Mouse (Mus musculus) telencephalon, adult 2 months (tissue): Measurements from ENCODE around the gene Sigirr.

Experiments
- DNase-seq: peaks from one replicate; pipeline ENCODE4 v3.0.0-alpha.2; 2011; ENCODE audit warnings: low read depth, low spot score

Gene Sigirr

DNA sequence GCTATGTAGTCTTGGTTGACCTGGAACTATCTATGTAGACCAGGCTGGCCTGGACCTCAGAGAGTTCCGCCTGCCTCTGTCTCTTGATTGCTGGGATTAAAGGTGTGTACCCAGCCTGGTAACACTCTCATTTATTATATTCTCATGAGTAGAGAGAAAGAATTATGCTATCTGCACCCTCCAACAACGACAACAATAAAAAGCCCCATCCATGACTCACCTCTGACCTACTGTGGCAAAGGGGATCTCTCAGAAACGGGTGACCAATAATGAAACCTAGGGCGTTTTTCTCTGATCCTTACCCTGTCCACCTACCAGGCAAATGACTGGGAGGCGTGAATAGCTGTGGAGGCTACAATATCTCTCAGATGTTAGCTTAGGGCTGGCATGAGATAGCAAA lies 3.2 kb downstream of the Sigirr start:
- DNase-seq, result no peak

DNA sequence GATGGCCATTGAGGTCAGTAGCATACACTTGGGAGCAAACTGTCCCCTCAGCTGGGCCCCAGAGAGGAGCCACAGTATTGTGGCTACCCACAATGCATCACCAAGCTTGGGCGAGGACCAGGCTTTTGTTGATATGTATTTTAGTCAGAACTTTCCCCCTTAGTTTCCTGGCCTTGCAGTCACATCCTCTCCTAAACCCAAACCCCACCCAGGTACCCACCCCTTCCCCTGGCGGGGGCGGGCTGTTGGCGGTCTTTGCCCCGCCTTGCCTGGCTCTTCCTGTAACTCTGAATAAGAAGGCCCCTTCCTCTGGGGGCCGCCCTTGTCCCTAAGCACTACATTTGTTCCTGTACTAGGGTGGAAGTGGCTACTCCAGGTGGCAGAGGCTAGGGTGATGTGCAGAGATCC lies 3.7 kb downstream of the Sigirr start:
- no peak for DNase-seq

DNA sequence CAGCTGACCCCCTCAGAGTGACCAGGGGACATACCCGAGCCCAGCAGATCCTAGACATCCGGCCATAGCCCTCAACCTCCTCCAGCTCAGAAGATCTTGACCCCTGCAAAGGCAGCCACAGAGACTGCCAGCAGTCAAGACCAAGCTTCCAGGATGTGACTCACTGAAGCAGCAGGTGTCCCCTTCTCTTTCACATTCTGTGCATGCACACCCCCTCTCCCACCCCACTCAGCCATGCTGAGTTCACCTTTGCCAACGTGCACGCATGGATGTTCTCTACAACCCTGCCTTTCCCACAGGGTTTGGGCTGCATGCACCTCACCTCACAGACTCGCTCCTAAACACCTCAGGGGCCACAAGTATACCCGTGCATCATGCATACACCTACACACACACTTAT lies 4.4 kb downstream of the Sigirr start:
- no peak for DNase-seq

DNA sequence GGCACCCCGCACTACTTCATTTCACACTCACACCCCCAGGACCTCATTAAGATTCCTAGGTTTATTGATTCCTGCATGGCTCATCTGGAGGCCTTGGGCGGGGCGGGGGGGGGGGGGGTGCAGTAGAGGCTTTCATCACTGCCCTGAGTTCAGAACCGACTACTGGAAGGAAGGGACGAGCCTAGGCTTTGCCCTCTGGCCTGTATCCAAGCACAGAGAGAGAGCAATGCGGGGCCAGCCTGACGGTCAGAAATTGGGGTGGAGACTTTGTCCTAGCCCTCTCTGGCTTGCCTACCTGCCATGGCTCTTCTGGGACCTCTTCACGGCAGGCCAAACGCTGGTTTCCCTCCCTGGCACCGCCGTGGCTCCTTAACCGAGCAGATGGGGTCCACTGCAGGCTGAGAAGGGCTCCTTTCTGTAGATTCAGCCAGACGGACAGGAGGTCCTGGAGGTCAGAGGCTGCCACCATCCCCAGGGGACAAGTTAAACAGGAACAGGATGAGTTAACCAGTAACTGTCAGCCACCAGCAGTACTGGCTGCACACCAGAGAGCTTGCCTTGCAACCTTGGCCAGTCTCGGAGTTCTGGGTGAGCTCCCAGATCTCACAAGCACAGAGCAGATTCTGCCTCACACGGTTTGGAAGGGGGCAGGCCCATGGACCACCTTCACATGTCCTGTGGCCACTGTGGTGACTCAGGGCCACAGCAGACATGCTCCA lies 5.7 kb downstream of the Sigirr start:
- no peak for DNase-seq

DNA sequence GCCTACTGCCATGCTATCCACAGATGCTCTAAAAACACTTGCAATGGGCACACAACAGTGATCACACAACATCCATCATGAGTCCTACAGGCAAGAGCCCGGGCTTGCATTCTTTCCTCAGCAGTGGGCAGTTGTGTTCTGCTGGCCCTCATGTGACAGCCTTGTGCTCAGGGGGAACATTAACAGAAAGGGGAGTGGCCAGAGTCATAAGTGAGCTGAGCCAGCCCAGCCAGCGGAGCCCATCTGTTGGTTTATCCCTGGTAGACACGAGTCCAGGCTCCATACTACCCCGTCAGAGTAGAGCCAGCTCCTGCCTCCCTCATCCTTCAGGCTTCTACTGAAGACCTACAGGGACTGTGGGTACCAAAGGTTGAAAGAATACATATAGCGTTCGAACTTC lies 6.4 kb downstream of the Sigirr start:
- DNase-seq, result no peak

DNA sequence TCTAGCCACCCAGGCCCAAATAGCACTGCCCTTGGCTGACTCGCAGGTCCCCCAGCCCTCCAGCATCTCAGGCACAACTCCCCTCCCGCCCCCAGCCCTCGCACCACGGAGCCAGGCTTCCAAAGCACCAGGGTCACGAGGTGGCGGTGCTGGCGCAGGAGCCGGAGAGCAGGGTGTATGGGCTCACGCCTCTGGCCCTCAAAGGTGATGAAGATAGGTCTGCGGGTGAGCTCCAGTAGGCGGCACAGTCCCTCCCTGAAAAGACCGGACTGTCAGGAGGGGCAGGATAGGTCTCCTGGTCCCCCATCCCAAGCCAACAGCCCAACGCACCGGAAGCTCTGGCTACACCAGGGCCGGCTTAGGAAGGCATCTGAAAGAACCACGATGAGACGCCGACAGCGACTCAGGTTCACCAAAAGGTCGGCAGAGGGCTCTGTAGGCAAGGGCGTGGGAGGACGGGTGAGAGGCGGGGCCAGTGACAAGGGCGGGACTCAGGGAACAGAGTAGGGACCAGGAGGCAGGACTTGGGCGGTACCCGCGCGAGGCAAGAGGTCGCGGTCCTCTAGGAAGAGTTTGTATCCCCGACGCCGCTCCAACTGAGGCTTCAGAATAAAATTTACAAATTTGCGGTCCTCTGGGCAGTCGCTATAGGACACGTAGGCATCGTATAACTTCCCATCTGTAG lies 8.2 kb downstream of the Sigirr start:
- no peak for DNase-seq

DNA sequence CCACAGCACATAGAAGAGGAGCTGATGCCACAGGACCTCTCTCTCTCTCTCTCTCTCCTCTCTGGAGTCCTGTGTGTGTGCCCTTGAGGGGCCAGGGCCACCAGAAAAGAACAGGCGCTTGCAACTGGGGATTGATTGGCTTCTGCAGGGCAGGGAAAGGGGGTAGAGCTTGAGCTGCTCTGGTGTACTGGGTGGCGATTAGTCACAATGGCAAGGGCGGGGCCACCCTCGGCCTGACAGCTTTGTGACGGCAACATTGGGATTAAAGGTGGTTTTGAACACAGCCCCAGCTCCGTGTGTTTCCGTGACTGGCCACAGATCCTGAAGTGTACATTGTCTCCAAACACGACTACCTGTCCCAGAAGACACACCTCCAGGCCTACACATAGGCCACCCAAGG lies 10.1 kb downstream of the Sigirr start:
- no peak for DNase-seq

DNA sequence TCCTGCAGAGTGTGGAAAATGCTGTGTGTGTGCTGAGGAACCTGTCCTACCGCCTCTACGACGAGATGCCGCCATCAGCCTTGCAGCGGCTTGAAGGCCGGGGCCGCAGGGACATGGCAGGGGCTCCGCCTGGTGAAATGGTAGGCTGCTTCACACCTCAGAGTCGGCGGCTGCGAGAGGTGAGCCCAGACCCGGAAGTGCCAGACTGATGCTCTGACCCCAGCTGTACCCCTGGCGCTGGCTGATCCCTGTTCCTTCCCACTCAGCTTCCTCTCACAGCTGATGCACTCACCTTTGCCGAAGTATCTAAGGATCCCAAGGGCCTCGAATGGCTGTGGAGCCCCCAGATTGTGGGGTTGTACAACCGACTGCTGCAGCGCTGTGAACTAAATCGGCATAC lies 11.9 kb downstream of the Sigirr start:
- DNase-seq, result no peak

DNA sequence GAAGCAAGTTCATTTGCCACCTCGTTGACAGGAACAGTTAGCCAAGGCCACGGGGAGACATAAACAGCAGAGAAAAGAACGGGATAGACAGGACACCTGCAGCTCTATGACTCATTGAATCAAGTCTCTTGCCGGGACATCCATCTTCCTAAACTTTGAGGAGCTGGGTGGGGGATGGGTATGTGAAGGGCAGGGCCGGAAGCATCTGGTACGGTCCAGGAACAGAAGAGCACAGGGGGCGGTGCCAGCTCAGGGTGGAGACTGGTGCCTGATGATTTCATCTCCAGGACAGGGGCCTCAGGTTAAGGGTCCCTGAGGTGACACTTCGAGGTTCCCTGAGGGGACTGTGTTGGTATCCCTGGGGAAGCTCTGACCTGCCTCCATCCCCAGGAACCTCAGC lies 12.5 kb downstream of the Sigirr start:
- DNase-seq, result no peak

DNA sequence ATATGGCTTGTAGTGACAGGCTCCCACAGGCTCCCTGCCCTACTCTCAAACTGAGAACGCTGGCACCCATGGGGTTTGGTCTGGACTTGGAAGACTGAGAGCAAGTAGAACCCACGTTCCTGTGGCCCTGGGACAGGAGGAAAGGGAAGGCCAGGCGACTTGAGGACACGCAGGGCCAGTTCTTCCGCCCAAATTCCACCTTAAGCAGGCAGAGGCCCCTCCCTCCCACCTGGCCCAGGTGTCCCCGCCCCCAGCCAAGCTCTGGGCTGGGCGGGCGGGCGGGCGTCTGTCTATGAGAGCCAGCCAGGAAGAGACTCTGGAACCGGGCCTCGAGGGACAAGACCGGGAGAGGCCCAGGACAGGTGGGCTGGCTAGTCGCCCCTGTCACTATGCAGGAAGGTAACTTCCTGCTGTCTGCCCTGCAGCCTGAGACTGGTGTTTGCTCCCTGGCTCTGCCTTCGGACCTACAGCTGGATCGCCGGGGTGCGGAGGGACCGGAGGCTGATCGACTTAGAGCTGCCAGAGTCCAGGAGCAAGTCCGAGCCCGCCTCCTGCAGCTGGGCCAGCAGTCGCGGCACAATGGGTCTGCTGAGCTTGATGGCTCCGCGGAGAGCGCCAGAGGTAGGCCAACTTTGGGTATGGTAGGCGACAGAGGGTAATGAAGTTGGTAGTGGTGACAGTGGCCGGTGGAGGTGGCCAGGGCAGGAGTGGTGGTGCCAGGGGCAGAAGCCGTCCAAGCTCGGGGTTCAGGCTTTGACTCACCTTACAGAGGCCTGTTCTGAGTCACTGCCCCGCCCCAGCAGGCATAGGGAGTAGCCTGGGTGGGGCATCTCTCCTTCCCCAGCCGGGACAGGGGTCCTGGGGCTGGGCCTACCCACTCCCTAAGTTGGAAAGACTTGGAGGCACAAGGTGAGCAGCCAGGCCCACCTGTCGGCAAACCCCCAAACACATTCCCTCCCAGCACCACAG lies 20.6 kb downstream of the Sigirr start:
- no peak for DNase-seq

DNA sequence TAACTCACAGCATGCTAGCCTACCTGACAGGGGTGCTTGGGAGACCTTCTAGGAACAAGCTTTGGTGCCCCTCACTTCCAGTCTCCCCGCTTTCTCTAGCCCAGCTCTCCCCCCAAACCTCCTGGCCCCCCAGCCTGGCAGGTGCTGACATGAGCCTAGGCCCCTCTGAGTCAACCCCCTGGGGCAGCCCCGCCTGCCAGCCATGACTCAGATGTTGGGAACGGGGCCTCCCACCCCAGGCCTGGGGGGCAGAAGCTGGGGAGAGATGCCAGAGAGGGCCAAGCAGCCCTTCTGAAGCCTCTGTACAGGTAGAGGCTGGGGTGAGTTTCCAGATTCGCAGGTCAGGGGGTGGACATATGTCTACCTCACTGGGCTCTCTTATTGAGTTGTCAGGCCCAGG lies 21.5 kb downstream of the Sigirr start:
- no peak for DNase-seq

DNA sequence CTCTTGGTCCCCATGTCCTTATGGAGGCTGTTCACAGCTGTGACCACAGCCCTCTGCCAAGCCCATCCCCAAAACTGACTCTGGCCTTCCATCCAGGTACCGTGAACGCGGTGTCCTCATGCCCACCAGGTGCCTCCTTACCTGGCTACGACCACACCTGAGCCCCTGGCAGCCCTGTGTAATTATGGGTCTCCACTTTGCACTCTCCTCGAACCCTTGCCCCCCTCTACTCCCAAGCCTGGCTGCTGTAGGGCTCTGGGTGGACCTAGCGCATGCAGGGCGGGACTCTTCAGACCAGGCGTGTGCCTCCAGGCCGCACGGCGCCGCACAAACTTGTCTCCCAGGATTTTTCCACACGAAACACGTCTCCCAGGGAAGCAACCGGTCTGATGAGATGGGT lies 22.5 kb downstream of the Sigirr start, which contains the start of gene Pkp3:
Gene Pkp3 (plus strand): TSS at position 378 of the 400 bp plus-strand sequence.
- DNase-seq, result no peak

DNA sequence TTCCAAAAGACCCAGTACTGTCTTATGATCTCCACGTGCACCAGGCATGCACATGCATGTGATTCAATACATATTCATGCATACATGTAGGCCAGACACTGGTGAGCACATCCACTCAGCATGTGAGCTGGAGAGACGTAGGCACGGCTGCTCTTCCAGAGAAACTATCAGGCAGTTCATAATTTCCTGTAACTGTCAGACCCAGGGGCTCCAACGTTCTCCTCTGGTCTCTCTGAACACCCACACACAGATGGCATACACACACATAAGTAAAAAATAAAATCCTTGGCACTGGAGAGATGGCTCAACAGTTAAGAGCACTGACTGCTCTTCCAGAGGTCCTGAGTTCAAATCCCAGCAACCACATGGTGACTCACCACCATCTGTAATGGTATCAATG lies 26.6 kb downstream of the Sigirr start:
- no peak for DNase-seq

DNA sequence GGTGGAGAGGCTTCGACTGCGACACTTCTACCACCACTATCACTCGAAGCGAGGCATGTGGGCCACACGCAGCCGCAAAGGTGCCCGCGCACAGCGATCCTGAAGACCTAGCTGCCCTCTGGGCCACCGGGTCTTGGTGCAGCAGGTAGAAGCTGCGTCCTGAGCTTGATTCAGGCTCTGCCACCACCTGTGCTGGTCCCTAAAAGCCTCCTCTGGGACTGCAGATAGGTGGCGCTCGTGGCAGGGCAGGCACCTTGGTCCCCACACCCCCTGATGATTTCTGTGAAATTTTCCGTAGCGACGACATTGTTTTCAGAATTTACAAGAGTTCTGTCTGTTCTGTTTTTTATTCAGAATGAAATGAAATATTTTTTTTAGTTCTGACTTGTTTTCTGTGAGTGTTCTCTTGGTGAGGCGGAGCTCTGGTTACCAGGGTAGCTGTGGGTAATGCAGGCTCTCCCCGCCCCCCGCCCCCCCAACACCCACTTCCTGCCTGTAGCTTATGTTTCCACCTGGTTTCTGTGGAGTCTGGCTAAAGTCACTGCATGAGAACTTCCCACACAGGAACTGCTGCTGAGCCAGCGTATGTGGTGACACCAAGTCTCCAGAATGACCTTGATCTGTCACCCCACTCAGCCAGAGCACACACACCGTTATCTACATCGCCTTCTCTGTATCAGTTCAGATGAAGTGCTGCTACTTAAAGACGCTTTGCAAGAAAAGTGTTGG lies 28.2 kb downstream of the Sigirr start:
- no peak for DNase-seq

DNA sequence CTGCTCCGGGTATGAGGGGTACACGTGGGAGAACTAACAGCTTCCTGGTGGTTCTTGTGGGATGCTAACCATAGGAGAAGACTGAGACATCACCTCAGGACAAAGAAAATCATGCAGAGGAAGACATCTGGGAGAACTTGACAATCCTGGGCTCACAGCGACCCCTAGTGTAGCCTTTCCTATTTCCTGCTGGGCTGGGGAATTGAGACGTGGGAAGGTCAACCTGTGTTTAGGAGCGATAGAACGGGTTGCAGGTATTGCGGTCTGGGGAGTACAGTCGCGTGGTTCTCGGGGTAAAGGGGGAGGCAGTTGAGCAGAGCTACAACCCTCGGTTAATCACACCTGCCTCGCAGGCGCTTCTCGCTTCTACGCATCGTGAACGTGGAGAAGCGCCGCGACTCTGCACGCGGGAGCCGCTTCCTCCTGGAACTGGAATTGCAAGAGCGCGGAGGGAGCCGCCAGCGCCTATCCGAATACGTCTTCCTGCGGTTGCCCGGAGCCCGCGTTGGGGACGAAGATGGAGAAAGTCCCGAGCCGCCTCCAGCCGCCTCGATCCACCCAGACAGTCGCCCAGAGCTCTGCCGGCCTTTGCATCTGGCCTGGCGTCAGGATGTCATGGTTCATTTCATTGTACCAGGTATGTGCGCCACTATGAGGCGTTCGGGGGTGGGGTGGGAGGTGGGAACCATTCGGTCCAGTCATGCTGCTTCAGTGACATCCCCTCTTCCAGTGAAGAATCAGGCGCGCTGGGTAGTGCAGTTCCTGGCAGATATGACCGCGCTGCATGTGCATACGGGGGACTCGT lies 30.1 kb downstream of the Sigirr start:
- peak; percentile 80 for DNase-seq

DNA sequence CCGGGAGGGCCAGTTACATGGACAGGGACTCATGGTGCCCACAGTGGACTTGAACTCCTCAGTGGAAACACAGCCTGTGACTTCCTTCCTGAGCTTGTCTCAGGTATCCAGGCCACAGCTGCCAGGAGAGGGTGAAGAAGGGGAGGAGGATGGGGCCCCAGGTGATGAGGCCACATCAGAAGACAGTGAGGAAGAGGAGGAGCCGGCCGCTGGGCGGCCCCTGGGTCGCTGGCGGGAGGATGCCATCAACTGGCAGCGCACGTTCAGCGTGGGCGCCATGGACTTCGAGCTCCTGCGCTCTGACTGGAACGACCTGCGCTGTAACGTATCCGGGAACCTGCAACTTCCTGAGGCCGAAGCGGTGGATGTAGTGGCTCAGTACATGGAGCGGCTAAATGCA lies 32.0 kb downstream of the Sigirr start:
- DNase-seq, result no peak

DNA sequence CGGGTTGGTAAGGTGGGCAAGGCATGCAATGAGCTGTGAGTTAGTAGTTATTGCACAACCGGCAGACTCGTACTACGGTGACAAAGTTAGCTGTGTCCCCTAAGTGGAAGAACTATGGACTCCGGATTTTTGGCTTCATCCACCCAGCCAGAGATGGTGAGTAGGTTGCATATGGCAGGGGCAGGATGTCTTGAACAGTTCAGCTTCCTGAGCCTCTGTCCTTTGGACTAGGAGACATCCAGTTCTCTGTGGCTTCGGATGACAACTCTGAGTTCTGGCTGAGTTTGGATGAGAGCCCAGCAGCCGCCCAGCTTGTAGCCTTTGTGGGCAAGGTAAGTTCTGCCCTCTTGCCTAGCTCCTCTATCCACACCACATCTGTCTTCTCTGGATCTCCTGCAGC lies 35.8 kb downstream of the Sigirr start:
- no peak for DNase-seq

DNA sequence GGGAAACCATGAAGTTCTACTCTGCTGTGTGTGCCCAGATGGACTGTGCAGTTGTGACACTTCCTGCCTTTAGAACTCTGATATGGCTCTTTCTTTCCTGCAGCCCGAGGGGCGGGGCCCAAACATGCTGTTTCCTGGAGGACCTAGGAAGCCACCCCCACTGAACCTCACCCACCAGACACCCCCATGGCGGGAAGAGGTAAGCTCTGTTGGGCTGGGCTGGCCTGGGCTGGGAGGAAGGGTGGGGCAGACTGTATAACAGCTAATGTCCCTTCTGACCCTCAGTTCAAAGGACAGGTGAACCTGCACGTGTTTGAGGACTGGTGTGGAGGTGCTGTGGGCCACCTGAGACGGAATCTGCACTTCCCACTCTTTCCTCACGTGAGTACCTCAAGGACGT lies 36.2 kb downstream of the Sigirr start:
- DNase-seq, result no peak

DNA sequence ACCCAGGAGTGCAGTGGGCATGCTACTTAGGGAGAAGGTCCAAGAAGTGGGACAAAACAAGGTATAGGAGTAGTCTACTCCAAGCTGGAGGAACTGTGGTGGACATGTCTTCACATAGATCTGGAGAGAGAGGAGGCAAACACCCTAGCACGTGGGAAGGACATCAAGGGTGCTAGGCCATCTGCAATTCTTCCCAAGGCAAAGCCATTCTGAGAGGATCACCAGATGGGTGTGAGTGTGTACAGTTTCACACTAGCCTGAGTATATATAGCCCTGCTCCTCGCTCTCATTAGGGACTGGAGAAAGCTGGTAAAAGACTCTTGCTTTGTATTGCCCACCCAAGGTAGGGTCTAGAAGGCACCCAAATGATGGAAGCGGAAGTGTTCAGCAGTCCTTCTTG lies 37.0 kb downstream of the Sigirr start:
- DNase-seq, result no peak

DNA sequence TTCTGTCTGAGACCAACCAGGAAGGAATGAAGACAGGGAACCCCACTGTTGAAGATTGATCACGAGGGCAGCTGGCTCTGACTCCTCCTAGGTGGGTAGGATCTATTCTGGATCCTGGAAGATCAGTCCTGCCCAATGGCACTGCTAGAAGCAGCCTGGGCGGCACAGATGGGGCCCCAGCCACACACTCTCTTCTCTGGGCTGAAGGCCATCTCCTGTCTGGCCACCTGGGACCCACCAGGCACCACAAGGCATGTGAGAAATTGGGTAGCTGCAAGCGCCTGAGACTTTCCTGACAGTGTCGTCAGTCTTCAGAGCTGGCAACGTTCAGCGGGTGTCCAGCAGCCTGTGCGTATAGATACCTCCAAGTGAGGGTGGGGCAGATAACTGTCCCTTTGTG lies 37.8 kb downstream of the Sigirr start:
- no peak for DNase-seq

DNA sequence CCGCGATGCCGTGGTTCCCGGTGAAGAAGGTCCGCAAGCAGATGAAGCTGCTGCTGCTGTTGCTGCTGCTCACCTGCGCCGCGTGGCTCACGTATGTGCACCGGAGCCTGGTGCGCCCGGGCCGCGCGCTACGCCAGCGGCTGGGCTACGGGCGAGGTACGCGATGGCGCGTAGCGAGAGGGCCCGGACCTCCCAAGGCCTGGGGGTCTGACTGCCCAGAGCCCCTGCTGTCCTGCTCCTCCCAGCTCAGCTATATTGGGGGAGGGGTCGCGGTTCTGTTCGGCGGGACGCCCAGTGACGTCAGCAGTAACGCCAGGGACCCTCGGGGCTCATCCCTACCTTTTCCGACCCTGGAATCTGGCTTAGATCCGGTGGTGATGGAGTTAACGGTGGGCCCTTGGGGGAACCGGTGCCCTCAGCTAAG lies 39.1 kb downstream of the Sigirr start:
- DNase-seq, result no peak
